Mouse (Mus musculus) natural killer cell, adult 2 months (primary cell): Measurements from ENCODE around the gene Pcdh9.

Experiments
- DNase-seq, 2 experiments: peaks; one replicate each; pipeline ENCODE4 v3.0.0; 2022; ENCODE audit warnings: low spot score in 2 of 2

Pcdh9 gene

DNA sequence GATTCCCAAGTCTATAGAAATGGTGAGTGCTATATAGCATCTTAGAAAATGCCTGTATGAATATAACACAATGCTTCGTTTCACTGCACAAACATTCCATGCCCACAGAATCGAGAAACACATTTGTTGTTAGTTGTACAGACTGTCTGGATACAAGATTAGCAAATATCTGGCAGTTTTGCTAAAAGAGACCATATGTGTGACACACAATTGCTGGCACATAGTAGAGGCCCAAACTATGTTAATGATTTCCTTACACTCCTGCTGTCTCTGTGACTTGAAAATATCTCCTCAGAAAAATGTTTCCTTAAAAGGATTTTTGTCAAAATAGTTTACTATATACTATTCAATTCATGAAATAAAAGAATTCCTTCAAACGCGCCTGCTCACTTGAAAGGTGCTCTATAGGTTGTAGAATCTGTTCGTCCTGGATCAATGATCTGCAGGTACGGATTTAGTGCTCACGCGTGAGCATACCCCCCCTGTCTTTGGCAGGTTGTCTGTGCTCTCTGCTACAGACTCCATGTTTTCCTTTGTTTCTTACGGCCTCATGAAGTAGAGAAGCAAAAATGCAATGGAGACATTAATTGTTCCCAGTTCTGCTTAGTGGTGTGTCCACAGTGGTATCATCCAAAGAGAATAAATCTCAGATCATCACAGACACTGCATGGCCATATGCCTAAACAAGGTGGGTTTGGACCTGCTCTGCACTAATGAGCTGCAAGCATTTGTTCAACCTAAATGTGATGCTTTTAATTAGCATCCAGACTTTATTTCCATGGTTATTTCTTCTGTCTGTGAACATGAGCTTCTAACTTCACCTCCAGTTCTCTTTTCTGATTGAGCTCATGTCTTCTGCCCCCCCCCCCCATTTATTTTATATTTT is 707.6 kb downstream of the Pcdh9 start:
- no peak for DNase-seq

DNA sequence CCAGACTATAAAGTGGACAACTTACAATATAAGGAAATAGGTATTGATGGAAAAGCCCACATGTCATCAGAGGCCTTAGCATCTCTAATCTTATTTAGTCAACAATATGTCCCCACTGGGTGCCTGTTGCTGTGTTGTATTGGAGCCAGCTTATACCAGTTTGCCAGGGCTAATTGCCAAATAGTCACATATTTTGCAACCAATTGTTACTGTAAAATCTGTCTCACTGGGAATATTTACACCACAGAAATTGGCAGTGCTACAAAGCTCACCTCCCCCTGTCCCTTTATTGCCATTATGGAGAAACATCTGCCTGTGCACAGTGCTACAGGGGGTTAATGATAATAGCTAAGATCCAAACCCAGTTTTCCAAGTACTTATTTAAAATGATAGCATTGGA is 721.3 kb downstream of the Pcdh9 start:
- no peak for DNase-seq

DNA sequence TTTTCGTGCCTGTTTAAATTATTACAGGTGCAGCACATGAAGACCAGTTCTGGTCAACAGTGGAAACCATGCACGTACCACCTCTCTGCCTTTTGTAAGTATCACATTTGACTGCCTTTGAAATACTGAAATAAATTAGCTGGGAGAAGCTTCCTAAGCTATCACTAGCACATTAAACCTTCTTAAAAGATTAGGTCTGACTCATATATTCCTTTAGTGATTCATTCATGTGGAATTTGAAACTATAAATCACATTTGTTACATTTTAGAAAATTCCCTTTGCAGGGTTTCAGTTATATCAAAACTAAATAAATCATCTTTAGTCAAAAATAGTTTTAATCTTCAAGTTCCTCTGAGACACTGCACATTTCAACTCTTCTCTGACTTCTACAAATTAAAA is 722.1 kb downstream of the Pcdh9 start:
- DNase-seq = no peak

DNA sequence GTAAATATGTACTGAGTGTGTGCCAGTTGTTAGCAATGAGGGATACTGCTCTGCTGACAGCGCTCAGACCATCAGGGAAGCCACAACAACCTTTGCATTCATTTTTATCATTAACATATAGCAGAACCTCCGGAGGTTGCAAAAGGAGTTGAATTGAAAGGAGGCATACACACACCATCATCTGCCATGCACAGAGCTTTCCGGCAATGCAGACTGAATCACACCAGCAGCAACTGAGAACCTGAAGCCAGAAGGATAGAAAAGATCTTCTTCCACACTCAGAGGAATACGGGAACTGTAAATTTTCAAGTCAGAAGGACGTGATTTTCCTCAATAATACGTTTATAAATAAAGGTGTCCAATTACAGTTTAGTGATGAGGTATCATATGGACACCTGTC is 747.1 kb downstream of the Pcdh9 start:
- no peak for DNase-seq

DNA sequence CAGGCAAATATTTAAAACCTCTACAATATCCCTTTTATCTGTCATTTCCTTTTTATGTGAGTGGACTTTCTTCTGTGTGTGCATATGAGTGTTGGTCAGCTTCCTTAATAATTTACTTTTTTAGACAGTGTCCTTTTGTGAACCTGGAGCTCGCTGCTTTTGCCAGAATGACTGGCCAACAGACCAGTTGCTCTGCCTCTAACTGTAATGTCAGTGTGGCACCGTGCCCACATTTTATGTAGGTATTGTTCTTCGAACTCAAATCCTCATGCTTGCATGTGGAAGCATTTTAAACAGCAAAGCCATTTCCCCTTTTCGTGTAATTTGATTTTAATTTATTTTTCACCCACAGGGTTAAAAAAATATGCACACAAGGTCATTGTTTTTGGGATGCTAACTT is 748.4 kb downstream of the Pcdh9 start:
- DNase-seq = no peak

DNA sequence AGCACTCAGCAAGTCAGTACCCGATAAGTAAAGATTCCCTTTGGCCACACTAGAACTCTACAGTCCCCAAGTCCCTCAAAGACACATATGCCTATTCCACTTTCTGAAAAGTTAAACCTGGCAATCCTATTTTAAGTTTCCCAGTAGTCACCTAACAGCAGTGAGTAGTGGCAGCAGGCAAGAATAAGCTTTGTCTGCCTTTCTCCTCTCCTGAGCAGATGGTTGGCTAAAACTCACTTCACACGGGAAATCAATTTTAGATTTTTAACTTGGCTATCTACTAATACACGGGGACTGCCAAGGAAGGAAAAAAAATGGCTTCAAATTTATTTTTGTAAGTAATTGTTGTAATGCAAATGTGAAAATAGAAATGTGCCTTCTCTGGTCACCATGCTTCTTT is 763.5 kb downstream of the Pcdh9 start:
- no peak for DNase-seq

DNA sequence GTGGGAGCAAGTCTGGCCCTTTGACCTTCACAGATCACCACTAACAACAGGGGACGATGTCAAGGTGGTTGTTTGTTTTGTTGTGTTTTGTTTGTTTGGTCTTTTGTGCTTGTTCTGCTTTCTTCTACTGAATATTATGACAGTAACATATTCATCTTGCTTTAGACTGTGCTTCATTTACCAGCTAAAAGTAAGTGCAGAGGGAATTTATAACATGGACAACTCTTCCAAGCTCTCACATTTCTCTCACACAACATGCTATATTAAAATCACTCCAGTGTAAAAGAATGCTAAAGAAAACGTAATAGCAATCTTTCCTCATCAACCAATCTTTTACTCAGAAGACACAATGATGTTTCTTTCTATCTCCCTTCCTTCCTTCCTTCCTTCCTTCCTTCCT is 787.7 kb downstream of the Pcdh9 start:
- DNase-seq = no peak

DNA sequence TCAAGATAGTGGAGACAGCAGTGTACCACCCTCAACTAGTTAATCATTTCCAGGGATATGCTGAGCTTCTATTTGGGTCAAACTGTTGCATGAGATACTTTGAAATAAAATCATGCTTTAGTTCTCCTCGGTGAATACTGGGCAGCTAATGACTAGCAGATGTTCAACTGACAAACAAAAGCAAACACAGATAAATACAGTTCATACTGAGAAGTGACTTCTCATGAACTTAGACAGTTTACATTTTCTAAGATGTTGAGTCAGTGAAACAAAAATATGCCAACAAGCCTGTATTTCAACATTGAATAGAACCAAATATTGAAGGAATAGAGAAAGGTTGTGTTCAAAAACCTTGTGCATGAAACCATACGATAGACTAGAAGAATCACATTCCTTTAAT is 795.4 kb downstream of the Pcdh9 start:
- DNase-seq = no peak

DNA sequence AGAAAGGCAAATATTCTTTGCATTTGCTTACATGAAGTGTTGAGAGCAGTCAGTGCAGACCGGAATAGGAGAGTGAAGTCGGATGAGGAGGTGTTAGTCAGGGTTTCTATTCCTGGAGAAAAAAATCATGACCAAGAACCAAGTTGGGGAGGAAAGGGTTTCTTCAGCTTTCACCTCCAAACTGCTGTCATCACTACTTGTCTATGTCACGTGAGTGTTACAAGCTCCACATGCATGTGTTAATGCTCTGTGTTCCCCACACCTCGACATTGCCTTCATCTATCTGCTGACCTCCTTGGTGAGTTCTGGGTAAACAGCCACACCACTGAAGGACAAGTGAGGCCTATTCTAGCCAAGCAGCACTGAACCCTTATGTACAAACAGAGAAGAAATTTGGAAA is 797.7 kb downstream of the Pcdh9 start:
- DNase-seq = no peak

DNA sequence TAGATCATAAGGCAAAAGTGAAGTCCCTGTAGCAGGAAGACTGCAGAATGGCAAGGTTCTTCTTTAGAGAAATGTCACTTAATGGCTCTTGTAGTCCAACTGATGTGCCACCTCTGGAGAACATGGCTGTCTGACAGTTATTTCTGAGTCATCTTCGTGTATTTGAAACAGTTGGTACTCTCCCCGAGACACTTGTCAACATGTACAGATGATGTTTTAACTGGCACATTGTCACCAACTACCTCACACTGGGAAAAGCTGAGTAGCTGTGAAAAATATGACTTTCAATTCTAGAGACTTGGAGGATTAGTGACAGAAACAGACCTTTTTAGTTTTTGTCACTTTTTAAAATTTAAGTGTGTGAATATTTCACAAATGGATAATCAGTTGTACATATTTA is 804.8 kb downstream of the Pcdh9 start:
- no peak for DNase-seq

DNA sequence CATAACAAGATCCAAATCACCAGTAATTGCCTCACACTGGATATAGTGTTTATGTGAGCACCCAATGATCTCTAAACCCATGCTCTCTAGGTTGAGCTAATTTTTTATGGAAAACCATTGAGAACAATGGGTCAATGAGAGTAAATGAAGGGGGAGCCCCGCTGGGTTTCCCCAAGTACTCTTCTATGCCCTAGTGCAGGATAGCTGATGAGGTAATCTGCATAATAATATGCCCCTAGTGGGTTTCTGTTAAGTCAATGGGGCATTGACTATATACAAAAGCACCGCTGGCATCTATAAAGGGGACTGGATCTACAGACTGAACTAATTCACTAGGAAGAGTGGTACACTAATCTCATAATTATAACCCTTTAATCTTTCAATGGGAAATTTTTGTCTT is 807.3 kb downstream of the Pcdh9 start:
- DNase-seq = no peak

DNA sequence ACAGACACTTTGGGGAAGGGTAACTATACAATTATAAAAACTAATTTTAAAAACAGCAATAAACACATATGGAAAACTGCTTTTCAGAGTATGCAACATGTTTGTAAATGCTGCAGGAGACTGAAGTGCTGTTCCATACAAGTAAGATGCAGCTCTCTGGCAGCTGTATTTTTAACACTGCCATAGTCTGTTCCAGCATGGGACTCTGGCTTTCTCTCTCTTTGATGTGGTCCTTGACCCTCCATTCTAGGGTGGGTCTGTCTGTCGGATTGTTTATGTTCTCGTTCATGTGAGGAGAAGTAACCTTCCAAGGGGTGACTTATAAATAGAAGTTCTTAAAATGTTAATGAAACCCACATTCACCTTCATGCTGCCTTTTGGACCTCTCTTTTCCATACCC is 809.6 kb downstream of the Pcdh9 start:
- no peak for DNase-seq

DNA sequence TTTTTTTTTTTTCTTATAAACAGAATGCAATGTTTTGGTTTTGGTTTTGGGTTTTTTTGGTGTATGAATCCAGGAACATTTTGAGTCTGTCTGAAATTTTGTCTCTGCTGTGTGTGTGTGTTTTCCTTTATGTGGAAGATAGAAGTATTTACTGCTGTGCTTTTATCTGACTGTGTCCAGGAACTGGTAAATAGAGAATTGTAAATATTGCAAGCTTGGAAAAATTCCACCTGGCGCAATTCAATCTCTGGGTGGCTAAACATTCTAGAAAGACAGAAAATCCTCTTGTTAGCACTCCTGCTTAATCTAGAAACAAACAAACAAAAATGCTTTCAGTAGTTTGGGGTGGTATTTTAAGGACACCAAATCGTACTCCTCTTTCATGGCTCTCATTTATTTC is 814.7 kb downstream of the Pcdh9 start:
- DNase-seq = no peak

DNA sequence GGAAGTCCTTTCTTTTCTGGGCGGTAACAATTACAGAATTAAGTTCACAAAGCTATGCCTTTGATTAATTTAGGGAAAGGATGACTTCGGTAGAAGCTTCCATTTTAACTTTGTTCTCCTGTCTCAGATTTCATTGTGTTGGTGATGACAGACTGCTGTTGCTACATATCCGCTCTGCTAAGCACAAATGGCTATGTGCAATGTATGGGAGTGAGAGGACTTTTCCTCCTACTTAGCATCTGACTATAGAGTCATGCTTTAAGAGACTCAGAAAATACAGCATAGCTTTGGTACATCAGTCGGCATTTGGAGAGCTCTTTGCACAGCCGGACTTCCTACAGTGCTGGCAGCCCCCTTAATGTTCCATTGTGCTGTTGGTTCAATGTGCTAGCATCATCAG is 818.1 kb downstream of the Pcdh9 start:
- no peak for DNase-seq

DNA sequence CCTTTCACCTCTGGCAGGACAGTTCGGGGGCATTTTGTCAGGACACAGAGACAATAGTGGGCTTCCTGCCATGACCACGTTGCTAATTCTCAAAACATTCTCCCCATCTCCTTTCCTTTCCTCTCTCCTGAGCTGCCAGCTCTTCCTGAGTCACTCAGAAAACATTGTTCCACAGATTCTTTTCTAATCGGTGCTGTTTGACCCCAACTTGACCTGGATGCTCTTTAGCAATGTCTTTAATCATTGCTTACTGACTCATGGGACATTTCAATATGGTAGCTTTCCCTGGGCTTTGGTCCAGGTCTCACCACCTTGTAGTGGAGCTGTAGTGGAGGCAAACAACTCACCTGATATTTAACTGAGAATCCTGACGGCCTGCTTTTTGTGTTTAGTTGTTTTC is 820.3 kb downstream of the Pcdh9 start:
- DNase-seq = no peak

DNA sequence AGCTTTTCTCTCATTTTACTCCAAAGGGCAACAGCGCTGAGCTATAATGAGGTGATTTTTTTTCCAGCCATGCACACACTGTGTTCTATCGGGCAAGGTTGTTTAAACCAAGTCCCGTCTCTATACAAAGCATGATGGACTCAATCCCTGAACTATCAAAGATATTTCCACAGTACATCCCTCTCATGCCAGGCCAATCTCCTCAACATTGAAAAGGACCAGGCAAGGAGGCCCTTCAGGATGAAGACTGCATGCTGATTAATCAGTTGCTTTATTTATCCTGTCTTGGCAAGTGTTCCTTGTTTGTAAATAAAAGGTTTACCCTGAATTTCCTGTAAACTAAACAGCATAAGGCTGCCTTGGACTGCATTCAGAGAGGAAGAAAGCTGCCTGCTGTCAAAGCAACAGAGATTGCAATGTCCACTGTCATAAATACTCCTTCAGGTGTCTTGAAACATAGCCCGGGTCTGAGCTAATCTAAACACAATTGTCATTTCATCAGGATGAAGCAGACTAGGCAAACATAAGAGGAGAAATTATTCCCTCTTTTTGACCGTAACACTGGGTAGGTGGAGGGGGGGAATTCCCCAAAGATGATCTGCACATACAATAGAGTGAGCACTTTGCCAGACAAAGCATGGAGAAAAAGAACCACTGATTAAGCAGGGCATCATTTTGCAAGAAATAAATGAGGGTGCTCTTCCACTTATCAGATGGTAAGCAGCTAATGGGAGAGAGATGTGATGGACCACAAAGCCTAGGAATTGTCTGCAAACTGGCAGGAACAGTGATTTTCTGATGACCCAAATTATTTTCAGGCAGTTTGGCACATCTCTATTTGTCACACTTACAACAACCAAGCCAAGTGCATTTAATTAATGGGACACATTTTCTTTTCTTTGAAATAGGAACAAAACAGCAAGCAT is 822.8 kb downstream of the Pcdh9 start:
- DNase-seq = no peak

DNA sequence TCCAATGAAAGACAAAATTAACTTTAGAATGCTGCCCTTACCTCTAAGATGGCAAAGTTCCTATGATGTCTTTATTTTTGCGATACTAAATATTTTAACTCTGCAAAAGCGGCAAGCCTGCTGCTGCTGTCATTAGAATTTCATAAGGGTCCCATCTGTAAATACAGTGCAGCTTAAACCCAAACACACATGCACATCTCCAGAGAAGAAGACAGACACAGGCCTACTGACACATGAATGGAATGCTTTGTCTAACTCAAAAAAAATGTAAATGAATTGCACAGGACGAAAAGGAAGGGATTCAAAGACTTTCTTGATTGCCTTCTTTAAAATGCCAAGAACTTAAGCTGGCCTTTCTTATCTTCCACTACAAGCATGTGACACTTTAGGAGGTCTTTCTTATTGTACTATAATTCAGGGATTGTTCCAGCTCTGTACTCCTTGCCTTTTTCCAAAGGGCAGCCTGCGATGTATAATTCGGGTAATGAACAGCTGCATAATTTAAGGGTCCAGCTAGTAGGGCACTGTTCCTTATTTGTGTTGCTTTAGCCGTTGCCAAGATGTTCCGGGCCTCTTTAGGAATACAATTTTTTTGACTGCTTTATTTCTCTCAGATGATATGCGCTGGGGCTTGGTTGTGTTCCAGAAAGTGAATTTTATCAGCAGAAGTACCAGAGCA is 823.6 kb downstream of the Pcdh9 start:
- no peak for DNase-seq

DNA sequence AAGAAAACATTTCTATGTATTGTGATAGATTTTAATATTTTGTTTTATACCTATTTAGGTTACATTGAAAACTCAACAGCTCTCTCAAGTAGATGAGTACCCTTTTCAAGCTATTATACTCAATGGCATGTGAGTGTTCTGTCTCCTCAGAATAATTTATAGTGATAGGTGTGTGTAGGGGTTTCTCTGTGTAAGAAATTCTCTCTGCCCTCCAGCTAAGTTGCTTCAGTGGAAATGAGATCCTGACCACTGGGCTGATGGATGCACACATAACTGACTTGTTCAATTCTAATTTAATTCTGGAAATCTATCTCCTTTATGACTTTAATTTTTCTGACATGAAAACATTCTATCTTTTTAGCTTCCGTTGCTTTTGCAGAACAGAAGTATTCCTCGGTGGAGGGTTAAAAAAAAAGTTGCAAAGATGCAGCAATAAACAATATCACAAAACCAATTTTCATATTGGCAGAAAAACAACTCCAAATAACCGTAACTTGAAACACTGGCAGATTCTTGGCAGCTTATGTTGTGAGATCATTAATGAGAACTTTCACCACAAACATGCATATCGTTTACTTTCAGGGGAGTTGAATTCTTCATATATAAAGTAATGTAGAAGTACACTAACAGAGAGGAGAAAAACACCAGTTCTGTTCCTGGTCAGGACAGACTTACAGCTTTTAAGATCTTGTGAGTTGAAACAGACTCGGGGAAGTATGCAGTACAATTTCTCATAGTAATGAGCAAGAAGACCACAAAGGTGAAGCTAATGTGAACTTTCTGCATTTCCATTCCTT is 828.5 kb downstream of the Pcdh9 start:
- no peak for DNase-seq

DNA sequence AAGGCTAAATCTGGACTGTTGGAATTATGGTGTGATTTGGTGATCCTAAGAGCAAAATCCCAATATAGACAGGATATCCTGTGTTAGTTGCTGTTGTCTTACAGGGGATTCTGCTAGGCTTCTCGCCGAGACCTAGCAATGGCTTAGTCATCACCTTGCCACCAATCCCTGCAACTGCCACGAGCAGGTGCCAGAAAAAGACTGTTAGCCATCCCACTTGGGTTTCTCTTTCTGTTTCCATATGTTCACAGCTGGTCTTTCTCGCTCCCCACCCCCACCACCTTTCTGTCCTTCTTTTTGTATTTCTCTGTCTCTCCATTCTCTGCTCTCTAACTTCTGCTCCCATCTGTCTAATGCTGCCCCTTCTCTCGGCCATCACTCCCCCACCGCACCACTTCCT is 831.7 kb downstream of the Pcdh9 start:
- no peak for DNase-seq

DNA sequence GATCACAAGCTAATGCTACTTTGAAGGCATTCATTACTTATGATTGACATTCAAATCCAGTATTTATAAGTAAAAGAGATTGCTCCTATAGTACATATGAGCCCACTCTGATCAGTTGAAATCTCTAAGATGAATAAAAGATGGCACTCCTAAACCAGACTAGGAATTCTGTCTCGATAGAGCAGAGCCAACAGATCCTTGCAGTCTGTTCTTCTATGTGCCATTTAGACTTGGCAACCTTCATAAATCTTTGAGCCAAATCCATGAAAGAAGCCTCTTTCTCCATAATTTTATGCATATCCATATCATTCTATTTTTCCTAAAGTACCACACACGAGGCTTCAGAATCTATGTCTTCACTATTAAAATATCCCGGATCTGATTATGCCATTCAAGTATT is 834.5 kb downstream of the Pcdh9 start:
- no peak for DNase-seq

DNA sequence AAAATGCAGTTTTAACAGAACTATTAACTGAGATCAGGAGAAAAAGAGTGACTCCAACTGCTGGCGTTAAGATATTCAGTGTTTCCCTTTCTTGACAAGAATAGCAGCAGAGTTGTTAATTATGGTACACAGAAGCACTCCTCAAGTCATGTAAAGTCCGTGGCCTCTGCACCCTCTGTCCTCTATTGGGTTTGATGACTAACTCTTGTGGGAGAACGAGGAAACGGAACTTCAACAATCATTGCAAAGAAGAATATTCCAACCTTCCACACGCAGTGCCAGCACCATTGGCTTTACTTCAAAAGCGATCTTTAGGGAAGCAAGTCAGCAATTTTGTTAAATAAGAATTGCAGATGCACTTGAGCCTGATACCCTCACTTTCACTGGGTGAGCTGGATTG is 849.9 kb downstream of the Pcdh9 start:
- no peak for DNase-seq
